Mouse (Mus musculus): ENCODE data around the gene Maged1. TPM values are rescaled to one million over a fixed set of nuclear protein-coding genes. Genes with fewer than 3 reads are reported as not detected.

The Maged1 gene
- polyA plus RNA-seq, 2 experiments = 49.6 to 64.6 TPM

DNA sequence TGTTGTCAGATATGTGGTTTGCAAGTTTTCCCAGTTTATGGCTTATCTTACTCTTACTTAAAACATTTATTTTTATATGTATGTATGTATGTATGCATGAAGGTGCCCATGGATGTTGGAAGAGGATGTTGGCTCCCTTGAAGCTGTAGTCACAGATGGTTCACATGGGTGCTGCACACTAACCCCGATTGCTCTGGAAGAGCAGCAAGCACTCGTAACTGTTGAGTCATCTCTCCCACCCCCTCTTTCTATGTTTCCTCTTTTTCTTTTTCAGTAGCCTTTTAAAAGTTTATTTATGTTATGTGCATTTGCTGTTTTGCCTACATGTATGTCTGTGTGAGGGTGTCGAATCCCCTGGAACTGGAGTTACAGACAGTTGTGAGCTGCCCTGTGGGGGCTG lies 4.0 kb upstream of the Maged1 start:
- no peak overlapping the region for H3K4me3 ChIP-seq (ENCODE audit: insufficient read depth in 1 of 2, low read depth in 2 of 2, low read length in 2 of 2)
- H3K27me3 ChIP-seq (ENCODE audit: control insufficient read depth, insufficient read depth, low read length) = peaks cover 13% of the 10 kb centered on the region
- ATAC-seq (ENCODE audit: insufficient read depth) (no peak), DNase-seq (ENCODE audit: low read depth in 3 of 3, low spot score in 3 of 3) (no peak)
- H3K36me3 ChIP-seq (replicated peaks; ENCODE audit: control insufficient read depth, insufficient read depth, low read depth) = no peaks in the 10 kb centered on the region
- 39% methylated on average over 3 of the region's 3 CpGs for WGBS (ENCODE audit: insufficient replicate concordance)
- H3K4me2 ChIP-seq (ENCODE audit: low read depth) = no peak overlapping the region
- H3K9ac ChIP-seq (replicated peaks) = no peak overlapping the region
- TF ChIP-seq CTCF (IDR thresholded peaks at IDR 0.05; ENCODE audit: low read depth) = no peak
- TF ChIP-seq EP300 (IDR thresholded peaks at IDR 0.05; ENCODE audit: low read depth) = no peak
- H3K9me3 ChIP-seq (ENCODE audit: control insufficient read depth, low read length) = no peaks in the 10 kb centered on the region
- no peak overlapping the region for H3K27ac ChIP-seq
- H3K4me1 ChIP-seq (replicated peaks; ENCODE audit: control insufficient read depth in 2 of 2, insufficient read depth in 2 of 2, low read length in 1 of 2) = no peaks in the 10 kb centered on the region

DNA sequence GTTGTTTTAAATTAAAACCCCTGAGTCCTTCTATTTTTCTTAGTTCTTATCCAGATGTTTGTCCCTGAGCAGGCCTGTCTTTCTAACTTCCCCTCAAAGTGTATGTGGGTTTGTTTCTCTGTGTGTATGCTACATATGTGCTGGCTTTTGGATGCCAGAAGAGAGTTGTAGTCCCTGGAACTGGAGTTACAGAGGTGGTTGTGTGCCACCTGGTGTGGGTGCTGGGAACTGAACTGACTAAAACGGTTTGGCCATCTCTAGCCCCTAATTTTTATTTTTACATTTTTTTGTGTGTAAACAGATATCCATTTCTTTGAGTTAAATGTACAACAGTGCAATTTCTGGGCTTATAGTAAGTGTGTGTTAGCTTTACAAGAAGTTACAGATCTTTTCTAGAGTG lies 3.0 kb upstream of the Maged1 start:
- Histone ChIP-seq H3K27me3 (ENCODE audit: control insufficient read depth, insufficient read depth, low read length) (peaks cover 16% of the 10 kb centered on the region), H3K4me3 (ENCODE audit: insufficient read depth in 1 of 2, low read depth in 2 of 2, low read length in 2 of 2) (no peak overlapping the region)
- DNase-seq (ENCODE audit: low read depth in 3 of 3, low spot score in 3 of 3) = peak in 1 of 3 experiments; percentile 20

DNA sequence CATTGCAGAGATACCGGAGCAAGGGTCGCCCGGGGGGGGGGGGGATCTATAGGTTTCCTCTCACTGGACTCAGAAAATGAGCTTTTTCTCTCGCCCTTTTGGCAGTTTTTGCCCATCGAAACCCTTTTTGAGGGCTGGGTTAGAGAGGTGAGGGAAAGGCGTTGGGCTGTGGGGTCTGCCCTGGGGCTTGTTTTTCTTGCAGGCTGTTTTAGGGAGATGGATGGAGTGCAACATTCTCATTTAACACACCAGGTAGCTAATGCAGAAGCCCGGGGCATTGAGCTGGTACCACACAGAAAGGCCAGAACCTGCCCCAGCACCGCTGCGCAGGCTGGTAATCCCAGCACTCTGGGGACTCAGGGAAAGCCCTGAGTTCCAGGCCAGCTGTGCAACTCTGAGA lies 593 bp upstream of the Maged1 start:
- no peak for ATAC-seq (ENCODE audit: insufficient read depth)
- H3K27me3 ChIP-seq (ENCODE audit: control insufficient read depth, insufficient read depth, low read length) = peaks cover 16% of the 10 kb centered on the region
- no peak overlapping the region; the same call in 1 of the 2 replicates for H3K9ac ChIP-seq (replicated peaks)
- peak overlapping the region; percentile 71 for H3K4me2 ChIP-seq (ENCODE audit: low read depth)
- H3K4me1 ChIP-seq (replicated peaks; ENCODE audit: control insufficient read depth in 2 of 2, insufficient read depth in 2 of 2, low read length in 1 of 2) = no peaks in the 10 kb centered on the region
- no peak for DNase-seq (ENCODE audit: low read depth in 3 of 3, low spot score in 3 of 3)
- peak overlapping the region; percentile 57 to 66; a peak in 3 of 4 replicates for H3K4me3 ChIP-seq (ENCODE audit: insufficient read depth in 1 of 2, low read depth in 2 of 2, low read length in 2 of 2)
- no peaks in the 10 kb centered on the region for H3K9me3 ChIP-seq (ENCODE audit: control insufficient read depth, low read length)
- no peaks in the 10 kb centered on the region for H3K36me3 ChIP-seq (replicated peaks; ENCODE audit: control insufficient read depth, insufficient read depth, low read depth)
- TF ChIP-seq CTCF (IDR thresholded peaks at IDR 0.05; ENCODE audit: low read depth) (no peak), EP300 (IDR thresholded peaks at IDR 0.05; ENCODE audit: low read depth) (no peak)
- no peak overlapping the region for H3K27ac ChIP-seq
- WGBS (ENCODE audit: insufficient replicate concordance) = 33% methylated on average over 8 of the region's 9 CpGs

More for the DNA sequence above, 3.0 kb upstream of the Maged1 start:
- Histone ChIP-seq H3K9ac (replicated peaks) (no peak overlapping the region), H3K27ac (no peak overlapping the region), H3K4me2 (ENCODE audit: low read depth) (no peak overlapping the region), H3K4me1 (replicated peaks; ENCODE audit: control insufficient read depth in 2 of 2, insufficient read depth in 2 of 2, low read length in 1 of 2) (no peaks in the 10 kb centered on the region), H3K9me3 (ENCODE audit: control insufficient read depth, low read length) (no peaks in the 10 kb centered on the region), H3K36me3 (replicated peaks; ENCODE audit: control insufficient read depth, insufficient read depth, low read depth) (no peaks in the 10 kb centered on the region)
- TF ChIP-seq EP300 (IDR thresholded peaks at IDR 0.05; ENCODE audit: low read depth) = no peak
- TF ChIP-seq CTCF (IDR thresholded peaks at IDR 0.05; ENCODE audit: low read depth) = peak; percentile 63
- 13% methylated on average over 1 of the region's 1 CpGs for WGBS (ENCODE audit: insufficient replicate concordance)
- no peak for ATAC-seq (ENCODE audit: insufficient read depth)

DNA sequence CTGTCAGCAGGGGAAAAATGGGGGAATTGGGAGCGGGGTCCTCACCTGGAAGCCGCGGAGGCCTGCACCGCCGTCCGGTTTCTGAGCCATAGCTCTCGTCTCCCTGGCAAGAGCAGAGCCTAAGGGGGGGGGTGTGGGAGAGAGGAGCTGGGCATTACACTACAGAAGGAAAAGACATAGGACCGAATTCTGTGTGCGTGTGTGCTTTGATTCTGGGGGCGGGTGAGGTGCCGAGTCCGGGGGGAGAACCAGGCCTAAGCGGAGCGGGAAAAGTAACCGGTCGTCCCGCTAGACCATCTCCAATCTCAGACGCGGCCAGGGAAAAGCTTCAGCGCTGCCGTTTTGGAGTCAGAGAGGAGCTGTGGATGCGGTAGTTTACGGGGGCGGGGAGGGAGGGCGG lies 737 bp downstream of the Maged1 start:
- no peaks in the 10 kb centered on the region for H3K4me1 ChIP-seq (replicated peaks; ENCODE audit: control insufficient read depth in 2 of 2, insufficient read depth in 2 of 2, low read length in 1 of 2)
- peak overlapping the region; percentile 48 for H3K9ac ChIP-seq (replicated peaks)
- H3K27me3 ChIP-seq (ENCODE audit: control insufficient read depth, insufficient read depth, low read length) = peaks cover 16% of the 10 kb centered on the region
- ATAC-seq (ENCODE audit: insufficient read depth) (no peak), DNase-seq (ENCODE audit: low read depth in 3 of 3, low spot score in 3 of 3) (no peak)
- 13% methylated on average over 25 of the region's 25 CpGs for WGBS (ENCODE audit: insufficient replicate concordance)
- peak overlapping the region; percentile 57 to 66 for H3K4me3 ChIP-seq (ENCODE audit: insufficient read depth in 1 of 2, low read depth in 2 of 2, low read length in 2 of 2)
- H3K27ac ChIP-seq = no peak overlapping the region
- TF ChIP-seq CTCF (IDR thresholded peaks at IDR 0.05; ENCODE audit: low read depth) (no peak), EP300 (IDR thresholded peaks at IDR 0.05; ENCODE audit: low read depth) (no peak)
- no peaks in the 10 kb centered on the region for H3K9me3 ChIP-seq (ENCODE audit: control insufficient read depth, low read length)
- H3K36me3 ChIP-seq (replicated peaks; ENCODE audit: control insufficient read depth, insufficient read depth, low read depth) = no peaks in the 10 kb centered on the region
- H3K4me2 ChIP-seq (ENCODE audit: low read depth) = peak overlapping the region; percentile 71

DNA sequence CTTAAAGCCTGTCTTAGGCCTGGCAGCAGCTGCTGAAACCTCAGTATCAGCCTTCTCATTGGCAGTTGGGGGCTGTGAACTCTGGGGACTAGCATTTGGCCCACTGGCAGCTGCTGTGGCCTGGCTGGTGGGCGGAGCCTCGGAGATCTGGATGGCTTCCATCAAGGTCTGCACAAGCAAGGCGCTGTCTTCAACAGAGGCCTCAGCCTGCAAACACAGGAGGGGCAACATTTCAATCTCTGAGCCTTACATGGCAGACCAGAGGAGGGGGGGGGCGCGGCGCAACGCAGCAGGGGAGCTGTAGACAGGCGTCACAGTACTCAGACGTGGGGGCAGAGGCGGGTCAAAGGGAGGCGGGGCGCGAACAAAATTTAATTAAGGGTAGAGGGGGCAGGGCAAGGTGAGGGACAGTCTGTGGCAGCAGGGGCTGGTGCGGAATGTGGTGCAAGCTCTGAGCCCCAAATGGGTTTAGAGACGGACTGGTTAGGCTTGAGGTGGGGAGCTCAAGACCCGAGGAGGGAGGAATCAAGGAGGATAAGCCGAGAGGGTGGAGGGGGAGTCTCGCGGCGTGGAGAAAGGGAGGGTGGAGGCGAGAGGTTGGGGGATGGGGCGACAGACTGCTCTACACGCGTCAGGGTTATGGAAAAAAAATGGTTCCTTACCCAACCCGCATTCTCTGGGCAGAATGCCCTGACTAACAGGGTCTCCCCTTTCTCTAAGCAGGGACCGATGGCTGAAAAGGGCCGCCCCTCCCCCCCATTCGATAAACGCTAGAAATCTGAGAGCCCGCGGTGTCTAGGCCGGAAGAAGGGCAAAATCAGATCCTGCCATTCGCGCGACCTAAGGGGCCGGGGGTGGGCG lies 1.4 kb downstream of the Maged1 start:
- Histone ChIP-seq H3K4me2 (ENCODE audit: low read depth) (peak overlapping the region; percentile 71), H3K9me3 (ENCODE audit: control insufficient read depth, low read length) (no peaks in the 10 kb centered on the region), H3K27ac (no peak overlapping the region), H3K36me3 (replicated peaks; ENCODE audit: control insufficient read depth, insufficient read depth, low read depth) (no peaks in the 10 kb centered on the region), H3K27me3 (ENCODE audit: control insufficient read depth, insufficient read depth, low read length) (peaks cover 16% of the 10 kb centered on the region), H3K4me1 (replicated peaks; ENCODE audit: control insufficient read depth in 2 of 2, insufficient read depth in 2 of 2, low read length in 1 of 2) (no peaks in the 10 kb centered on the region), H3K9ac (replicated peaks) (no peak overlapping the region), H3K4me3 (ENCODE audit: insufficient read depth in 1 of 2, low read depth in 2 of 2, low read length in 2 of 2) (peak overlapping the region; percentile 57 to 66)
- DNase-seq (ENCODE audit: low read depth in 3 of 3, low spot score in 3 of 3) (no peak), ATAC-seq (ENCODE audit: insufficient read depth) (no peak)
- TF ChIP-seq CTCF (IDR thresholded peaks at IDR 0.05; ENCODE audit: low read depth) = no peak
- no peak for TF ChIP-seq EP300 (IDR thresholded peaks at IDR 0.05; ENCODE audit: low read depth)
- 22% methylated on average over 36 of the region's 37 CpGs for WGBS (ENCODE audit: insufficient replicate concordance)

Data from liver, embryonic 14.5 days (tissue).